Mouse (Mus musculus) midbrain, embryonic 10.5 days (tissue): ENCODE measurements around the gene Prkab1. TPM values are rescaled to one million over a fixed set of nuclear protein-coding genes. Genes with fewer than 3 reads are reported as not detected.

Experiments used
- DNase-seq: peaks from one replicate; pipeline ENCODE4 v3.0.0-alpha.2; 2017; ENCODE audit warnings: low spot score
- H3K27ac ChIP-seq: fragments of 300-500 bp; sonication (generic); replicated peaks from 2 replicates; pipeline ENCODE4 v1.5.1; 2016; ENCODE audit warnings: mild to moderate bottlenecking
- H3K27me3 ChIP-seq: fragments of 300-500 bp; sonication (generic); 2 replicates; pipeline ENCODE4 v1.6.1; 2016; ENCODE audit warnings: low read depth, mild to moderate bottlenecking; ENCODE audit not compliant: poor library complexity, severe bottlenecking
- H3K36me3 ChIP-seq: fragments of 300-500 bp; sonication (generic); 2 replicates; pipeline ENCODE4 v1.6.1; 2016; ENCODE audit warnings: mild to moderate bottlenecking, moderate library complexity
- H3K4me1 ChIP-seq: fragments of 300-500 bp; sonication (generic); 2 replicates; pipeline ENCODE4 v1.6.1; 2016
- H3K4me3 ChIP-seq: fragments of 300-500 bp; sonication (generic); 2 replicates; pipeline ENCODE4 v1.5.1; 2016; ENCODE audit warnings: mild to moderate bottlenecking, moderate library complexity
- H3K9me3 ChIP-seq: fragments of 300-500 bp; sonication (generic); replicated peaks from 2 replicates; pipeline ENCODE4 v1.6.1; 2016; ENCODE audit warnings: mild to moderate bottlenecking
- WGBS: fragments of 180-500 bp; shearing (Covaris S2); methylation state at CpG from one replicate; pipeline ENCODE4 v1.1.7; 2016; 5-methylcytosine and 5-hydroxymethylcytosine counted together
- polyA plus RNA-seq: library from polyadenylated mRNA; unstranded; fragments of >200 nt; fragmentation: Nextera tagmentation; extraction: Ambion mirVana; gene quantifications from 2 replicates; pipeline ENCODE4 v1.2.1, GENCODE M21; 2016

The Prkab1 gene
- 66.7 and 72.6 TPM in 2 replicates for polyA plus RNA-seq

DNA sequence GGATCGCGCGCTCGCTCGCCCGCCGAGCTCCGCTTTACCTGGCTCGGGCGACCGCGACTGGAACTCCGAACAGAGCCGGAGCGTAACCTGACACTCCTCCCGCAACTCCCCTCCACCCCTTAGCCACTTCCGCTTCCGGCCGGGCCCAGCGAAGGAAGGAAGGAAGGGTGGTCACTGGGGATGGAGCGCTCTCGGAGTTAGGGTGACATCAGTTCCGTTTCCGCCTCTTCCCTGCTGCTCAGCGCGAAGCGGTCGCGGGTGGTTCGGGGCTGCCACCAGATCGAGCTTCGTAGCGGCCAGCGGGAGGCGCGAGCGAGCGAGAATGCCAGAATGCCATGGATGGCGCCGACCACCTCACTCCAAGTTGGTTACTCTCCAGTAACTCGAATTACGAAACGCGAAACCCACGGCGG, at the start of gene Prkab1:
Gene Prkab1, minus strand, starts transcription at position 182 of the 413 bp plus-strand sequence.
- Histone ChIP-seq H3K36me3 (peaks cover 35% of the 10 kb centered on the region), H3K4me1 (peaks cover 29% of the 10 kb centered on the region), H3K27ac (peak within 1 kb of the TSS; percentile 91), H3K4me3 (peak within 1 kb of the TSS; percentile 96), H3K9me3 (no peaks in the 10 kb centered on the region), H3K27me3 (no peaks in the 10 kb centered on the region)
- peak; percentile 97 for DNase-seq
- WGBS: under 1% methylated on average over 46 of the region's 46 CpGs

DNA sequence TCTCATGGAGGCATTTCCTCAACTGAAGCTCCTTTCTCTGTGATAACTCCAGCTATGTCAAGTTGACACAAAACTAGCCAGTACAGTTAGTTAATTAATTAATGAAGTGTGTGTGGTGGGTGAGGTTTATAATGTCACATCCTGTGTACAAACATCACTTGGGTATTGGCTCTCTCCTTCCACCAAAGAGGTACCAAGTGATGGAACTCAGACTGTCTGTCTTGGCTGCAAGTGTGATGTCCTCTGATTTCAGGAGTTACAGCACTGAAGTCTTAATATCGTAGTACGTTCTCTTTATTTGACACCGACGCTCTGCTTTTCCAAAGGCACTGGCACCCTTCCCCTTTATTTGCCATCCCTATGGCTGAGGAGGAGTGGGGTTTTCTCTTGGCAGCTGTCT, 45.3 kb upstream of the Prkab1 start:
- H3K36me3 ChIP-seq: no peaks in the 10 kb centered on the region
- no peak overlapping the region for H3K27ac ChIP-seq
- no peak overlapping the region for H3K4me3 ChIP-seq
- no peaks in the 10 kb centered on the region for H3K4me1 ChIP-seq
- H3K9me3 ChIP-seq: no peaks in the 10 kb centered on the region
- no peaks in the 10 kb centered on the region for H3K27me3 ChIP-seq
- WGBS: 93% methylated on average over 4 of the region's 4 CpGs
- no peak for DNase-seq

GRCm38 (mm10) chr5:116052826-116053225, 28.5 kb upstream of the Prkab1 start:
- Histone ChIP-seq H3K36me3 (no peaks in the 10 kb centered on the region), H3K9me3 (no peaks in the 10 kb centered on the region), H3K27ac (no peak overlapping the region), H3K4me3 (no peak overlapping the region), H3K4me1 (0 out of 2 replicates have a peak, but pooled peaks cover 4% of the 10 kb centered on the region), H3K27me3 (no peaks in the 10 kb centered on the region)
- DNase-seq: no peak
- WGBS: 61% methylated on average over 6 of the region's 6 CpGs

DNA sequence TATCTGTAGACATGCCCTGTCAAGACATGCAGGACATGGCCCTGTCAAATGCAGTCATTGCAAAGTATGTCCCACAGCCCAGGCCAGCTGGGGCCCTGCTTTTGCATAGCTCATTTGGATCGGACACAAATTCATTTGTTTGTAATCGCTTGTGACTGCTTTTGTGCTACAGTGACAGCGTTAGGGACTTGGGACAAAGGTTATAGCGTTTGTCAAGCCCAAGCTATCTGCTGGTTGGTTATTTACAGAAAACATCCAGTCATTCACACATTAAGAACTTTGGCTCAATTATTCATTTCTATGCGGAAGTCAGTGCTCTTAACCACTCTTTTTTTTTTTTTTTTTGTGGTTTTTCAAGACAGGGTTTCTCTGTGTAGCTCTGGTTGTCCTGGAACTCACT, 27.9 kb upstream of the Prkab1 start:
- WGBS: 87% methylated on average over 5 of the region's 5 CpGs
- Histone ChIP-seq H3K9me3 (no peaks in the 10 kb centered on the region), H3K36me3 (no peaks in the 10 kb centered on the region), H3K27ac (no peak overlapping the region), H3K4me3 (no peak overlapping the region), H3K27me3 (no peaks in the 10 kb centered on the region), H3K4me1 (0 out of 2 replicates have a peak, but pooled peaks cover 4% of the 10 kb centered on the region)
- DNase-seq: no peak

DNA sequence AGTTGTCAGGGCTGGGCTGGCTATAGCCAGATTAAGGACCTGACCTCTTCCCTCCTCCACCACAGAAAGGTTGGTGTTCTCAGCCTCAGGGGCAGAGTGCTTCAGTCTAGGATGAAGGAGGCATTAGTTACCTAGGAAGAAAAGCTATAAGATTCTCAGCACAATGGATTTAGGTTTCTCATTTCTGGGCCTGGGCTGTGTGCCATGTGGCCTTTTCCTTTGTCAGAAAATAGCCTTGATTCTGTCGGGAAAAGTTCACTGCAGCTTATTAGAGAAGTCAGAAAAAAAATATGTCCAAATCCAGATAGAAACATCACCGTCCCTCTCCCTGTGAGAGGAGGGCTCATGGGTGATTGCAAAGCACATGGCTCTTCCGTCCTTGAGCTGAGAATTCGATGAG, 25.5 kb upstream of the Prkab1 start:
- no peak for DNase-seq
- H3K9me3 ChIP-seq: no peaks in the 10 kb centered on the region
- 0 out of 2 replicates have a peak, but pooled peaks cover 4% of the 10 kb centered on the region for H3K4me1 ChIP-seq
- H3K27ac ChIP-seq: no peak overlapping the region
- no peak overlapping the region for H3K4me3 ChIP-seq
- H3K27me3 ChIP-seq: no peaks in the 10 kb centered on the region
- 90% methylated on average over 4 of the region's 4 CpGs for WGBS
- no peaks in the 10 kb centered on the region for H3K36me3 ChIP-seq

DNA sequence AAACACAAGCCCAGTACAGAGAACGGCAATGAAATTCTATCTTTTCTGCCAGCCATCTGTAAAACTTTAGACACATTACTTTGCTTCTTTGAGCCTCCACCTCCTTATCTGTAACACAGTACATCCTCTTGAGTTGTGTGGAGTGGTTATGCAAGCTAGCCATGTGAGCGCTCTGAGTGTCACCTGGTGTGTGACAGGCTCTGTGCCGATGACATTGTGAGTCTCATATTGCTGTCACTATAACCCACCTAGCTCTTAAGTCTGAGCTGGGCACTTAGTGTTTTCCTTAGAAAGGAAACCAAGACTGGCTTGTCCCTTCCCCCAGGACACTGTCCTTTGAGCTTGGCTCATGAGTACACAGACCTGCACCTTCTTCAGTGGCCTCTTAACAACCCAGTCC, 24.0 kb upstream of the Prkab1 start:
- Histone ChIP-seq H3K27ac (no peak overlapping the region), H3K4me1 (0 out of 2 replicates have a peak, but pooled peaks cover 4% of the 10 kb centered on the region), H3K4me3 (no peak overlapping the region), H3K36me3 (no peaks in the 10 kb centered on the region), H3K9me3 (no peaks in the 10 kb centered on the region), H3K27me3 (no peaks in the 10 kb centered on the region)
- WGBS: 92% methylated on average over 3 of the region's 3 CpGs
- DNase-seq: no peak

GRCm38 (mm10) chr5:116046246-116046645, 21.9 kb upstream of the Prkab1 start:
- Histone ChIP-seq H3K27ac (no peak overlapping the region), H3K9me3 (no peaks in the 10 kb centered on the region), H3K4me3 (no peak overlapping the region), H3K27me3 (no peaks in the 10 kb centered on the region), H3K4me1 (no peaks in the 10 kb centered on the region; the same call in 1 of the 2 replicates), H3K36me3 (no peaks in the 10 kb centered on the region)
- WGBS: 84% methylated on average over 4 of the region's 4 CpGs
- no peak for DNase-seq

GRCm38 (mm10) chr5:116045581-116045980, 21.3 kb upstream of the Prkab1 start:
- H3K27ac ChIP-seq: no peak overlapping the region
- WGBS: 89% methylated on average over 8 of the region's 8 CpGs
- no peaks in the 10 kb centered on the region for H3K9me3 ChIP-seq
- no peaks in the 10 kb centered on the region for H3K27me3 ChIP-seq
- no peaks in the 10 kb centered on the region for H3K36me3 ChIP-seq
- no peak overlapping the region for H3K4me3 ChIP-seq
- peaks cover under 1% of the 10 kb centered on the region; the same call in 1 of the 2 replicates for H3K4me1 ChIP-seq
- no peak for DNase-seq

- no peak for DNase-seq
- no peak overlapping the region for H3K27ac ChIP-seq
- no peaks in the 10 kb centered on the region for H3K9me3 ChIP-seq
- 54% methylated on average over 7 of the region's 7 CpGs for WGBS
- H3K4me3 ChIP-seq: no peak overlapping the region
- H3K36me3 ChIP-seq: no peaks in the 10 kb centered on the region
- H3K27me3 ChIP-seq: 0 out of 2 replicates have a peak, but pooled peaks cover 1% of the 10 kb centered on the region
- H3K4me1 ChIP-seq: peaks cover 17% of the 10 kb centered on the region
Observed at GRCm38 (mm10) chr5:116042241-116042640, 17.9 kb upstream of the Prkab1 start.

DNA sequence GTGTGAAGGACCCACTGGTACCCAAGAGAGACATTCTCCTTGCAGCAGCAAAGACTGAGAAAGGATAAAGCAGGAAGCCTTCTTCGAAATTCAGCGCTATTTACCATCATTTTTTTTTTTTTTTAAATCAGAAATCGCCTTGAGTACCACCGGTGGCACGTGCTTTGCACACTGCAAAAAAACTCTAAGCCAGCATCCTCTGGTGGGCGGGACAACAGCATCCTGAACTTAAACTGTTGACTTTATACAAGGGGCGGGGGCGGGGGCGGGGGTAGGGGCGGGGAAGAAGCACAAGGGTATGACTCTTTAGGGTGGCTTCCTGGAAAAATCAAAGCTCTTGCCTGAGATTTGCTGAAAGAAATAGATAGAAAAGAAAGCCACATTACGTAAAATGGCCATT, 15.4 kb upstream of the Prkab1 start:
- H3K36me3 ChIP-seq: no peaks in the 10 kb centered on the region
- no peaks in the 10 kb centered on the region for H3K9me3 ChIP-seq
- no peak overlapping the region for H3K4me3 ChIP-seq
- H3K4me1 ChIP-seq: peaks cover 26% of the 10 kb centered on the region
- no peak overlapping the region for H3K27ac ChIP-seq
- peaks cover 9% of the 10 kb centered on the region; the same call in 1 of the 2 replicates for H3K27me3 ChIP-seq
- WGBS: 37% methylated on average over 11 of the region's 11 CpGs
- DNase-seq: no peak

DNA sequence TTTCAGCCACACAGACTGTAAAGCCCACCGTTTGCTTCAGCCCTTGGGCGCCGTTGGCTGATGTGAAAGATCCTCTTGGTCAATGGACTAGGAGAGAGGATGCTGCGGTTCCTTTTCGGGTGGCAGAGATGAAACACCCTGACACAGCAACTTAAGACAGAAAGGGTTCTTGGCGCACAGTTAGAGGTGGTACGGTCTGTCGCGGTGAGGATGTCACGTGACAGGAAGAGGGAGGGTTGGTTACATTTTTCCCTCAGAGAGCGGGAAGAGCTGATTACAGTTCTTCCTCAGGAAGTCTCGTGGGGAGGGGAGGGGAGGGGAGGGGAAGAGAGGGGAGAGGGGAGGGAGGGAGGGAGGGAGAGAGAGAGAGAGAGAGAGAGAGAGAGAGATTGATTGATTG, 13.4 kb upstream of the Prkab1 start:
- Histone ChIP-seq H3K36me3 (no peaks in the 10 kb centered on the region), H3K27ac (no peak overlapping the region), H3K9me3 (no peaks in the 10 kb centered on the region), H3K27me3 (peaks cover 9% of the 10 kb centered on the region; the same call in 1 of the 2 replicates), H3K4me3 (no peak overlapping the region), H3K4me1 (peaks cover 26% of the 10 kb centered on the region)
- 58% methylated on average over 12 of the region's 12 CpGs for WGBS
- DNase-seq: no peak

GRCm38 (mm10) chr5:116036465-116036864, 12.2 kb upstream of the Prkab1 start:
- H3K4me1 ChIP-seq: peaks cover 26% of the 10 kb centered on the region
- H3K36me3 ChIP-seq: no peaks in the 10 kb centered on the region
- H3K9me3 ChIP-seq: no peaks in the 10 kb centered on the region
- H3K4me3 ChIP-seq: no peak overlapping the region
- no peak for DNase-seq
- H3K27ac ChIP-seq: peak overlapping the region; percentile 13; the same call in 1 of the 2 replicates
- 59% methylated on average over 16 of the region's 16 CpGs for WGBS
- peaks cover 9% of the 10 kb centered on the region; the same call in 1 of the 2 replicates for H3K27me3 ChIP-seq

- Histone ChIP-seq H3K27ac (no peak overlapping the region), H3K4me3 (peak overlapping the region; percentile 38), H3K36me3 (no peaks in the 10 kb centered on the region), H3K4me1 (peaks cover 14% of the 10 kb centered on the region), H3K9me3 (no peaks in the 10 kb centered on the region), H3K27me3 (0 out of 2 replicates have a peak, but pooled peaks cover 11% of the 10 kb centered on the region)
- WGBS: 5% methylated on average over 14 of the region's 14 CpGs
- peak; percentile 74 for DNase-seq
Observed at GRCm38 (mm10) chr5:116031190-116031577, 6.9 kb upstream of the Prkab1 start.
